Mouse (Mus musculus): Measurements from ENCODE around the gene Ms4a5. TPM values are rescaled to one million over a fixed set of nuclear protein-coding genes. Genes with fewer than 3 reads are reported as not detected.

The Ms4a5 gene
- polyA plus RNA-seq, 1 experiment from 2014 or later, result not detected

Other genes with a start within 250 kb of the Ms4a5 start
- gene Ms4a8a, start 202.8 kb downstream of the Ms4a5 start, polyA plus RNA-seq (2016; fragmentation: Nextera tagmentation; extraction: Ambion mirVana), result not detected in 2 replicates
- gene 1700017D01Rik, start 153.0 kb downstream of the Ms4a5 start, polyA plus RNA-seq (2016; fragmentation: Nextera tagmentation; extraction: Ambion mirVana), result not detected in 2 replicates
- not detected in 2 replicates for gene 1700025F22Rik, start 118.6 kb downstream of the Ms4a5 start, polyA plus RNA-seq (2016; fragmentation: Nextera tagmentation; extraction: Ambion mirVana)
- not detected in 2 replicates for gene Ms4a13, start 87.1 kb downstream of the Ms4a5 start, polyA plus RNA-seq (2016; fragmentation: Nextera tagmentation; extraction: Ambion mirVana)
- gene Ms4a12, start 51.4 kb downstream of the Ms4a5 start, polyA plus RNA-seq (2016; fragmentation: Nextera tagmentation; extraction: Ambion mirVana), result not detected in 2 replicates
- gene Ms4a1, start 17.6 kb downstream of the Ms4a5 start, polyA plus RNA-seq (2016; fragmentation: Nextera tagmentation; extraction: Ambion mirVana), result not detected in 2 replicates
- 0.04 TPM in 1 of 2 replicates, not detected in the other for gene Ms4a14, start 30.6 kb upstream of the Ms4a5 start, polyA plus RNA-seq (2016; fragmentation: Nextera tagmentation; extraction: Ambion mirVana)
- 2.3 and 2.7 TPM in 2 replicates for gene Ms4a7, start 52.3 kb upstream of the Ms4a5 start, polyA plus RNA-seq (2016; fragmentation: Nextera tagmentation; extraction: Ambion mirVana)
- 1.9 and 3.1 TPM in 2 replicates for gene Ms4a4a, start 91.7 kb upstream of the Ms4a5 start, polyA plus RNA-seq (2016; fragmentation: Nextera tagmentation; extraction: Ambion mirVana)
- gene Ms4a4c, start 120.9 kb upstream of the Ms4a5 start, polyA plus RNA-seq (2016; fragmentation: Nextera tagmentation; extraction: Ambion mirVana), result 0.13 and 0.17 TPM in 2 replicates
- gene Ms4a4b, start 159.7 kb upstream of the Ms4a5 start, polyA plus RNA-seq (2016; fragmentation: Nextera tagmentation; extraction: Ambion mirVana), result not detected in 2 replicates
- gene Ms4a6c, start 185.5 kb upstream of the Ms4a5 start, polyA plus RNA-seq (2016; fragmentation: Nextera tagmentation; extraction: Ambion mirVana), result 2.1 and 3.1 TPM in 2 replicates
- not detected in 2 replicates for gene Gm8369, start 202.1 kb upstream of the Ms4a5 start, polyA plus RNA-seq (2016; fragmentation: Nextera tagmentation; extraction: Ambion mirVana)
- gene Ms4a6b, start 232.6 kb upstream of the Ms4a5 start, polyA plus RNA-seq (2016; fragmentation: Nextera tagmentation; extraction: Ambion mirVana), result 3.1 and 3.3 TPM in 2 replicates

Data from midbrain, embryonic 12.5 days (tissue).